Mouse (Mus musculus): Measurements from ENCODE around the gene Fgf3. TPM values are rescaled to one million over a fixed set of nuclear protein-coding genes. Genes with fewer than 3 reads are reported as not detected.
"Not testable (repeated sequence)": the region's sequence is repeated elsewhere in the genome, so short reads cannot be mapped to it uniquely, and the experiment has no call there.

Fgf3 gene
- polyA plus RNA-seq, 1 experiment, result not detected

DNA sequence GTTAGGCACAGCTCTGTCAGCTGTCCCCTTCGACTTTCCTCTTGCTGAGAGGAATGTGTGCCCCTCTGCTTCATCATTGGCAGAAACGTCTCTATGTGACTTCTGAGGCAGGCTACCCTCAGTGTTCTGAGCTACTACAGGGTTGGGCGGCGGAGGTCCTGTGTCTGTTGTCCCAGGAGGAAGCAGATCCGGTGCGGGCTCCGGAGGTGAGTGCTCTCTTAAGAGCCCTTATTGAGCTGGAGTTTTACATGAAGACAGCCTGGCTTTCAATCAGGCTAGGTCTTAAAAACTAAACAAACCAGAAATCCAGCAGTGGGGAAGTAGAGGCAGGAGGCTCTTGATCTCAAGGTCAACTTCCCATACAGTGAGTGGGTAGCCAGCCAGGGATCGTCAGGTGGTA lies 29.7 kb downstream of the Fgf3 start:
- TF ChIP-seq POLR2A (IDR thresholded peaks at IDR 0.05; ENCODE audit: low read depth, low read length) (no peak), CTCF (IDR thresholded peaks at IDR 0.05; ENCODE audit: borderline replicate concordance, insufficient read depth, low read length) (no peak)
- H3K4me1 ChIP-seq (ENCODE audit: control insufficient read depth, insufficient read depth, low read length), result no peaks in the 10 kb centered on the region
- H3K27ac ChIP-seq (ENCODE audit: insufficient read depth, low read length), result no peak overlapping the region
- H3K4me3 ChIP-seq (ENCODE audit: insufficient read depth, low read length), result no peak overlapping the region

DNA sequence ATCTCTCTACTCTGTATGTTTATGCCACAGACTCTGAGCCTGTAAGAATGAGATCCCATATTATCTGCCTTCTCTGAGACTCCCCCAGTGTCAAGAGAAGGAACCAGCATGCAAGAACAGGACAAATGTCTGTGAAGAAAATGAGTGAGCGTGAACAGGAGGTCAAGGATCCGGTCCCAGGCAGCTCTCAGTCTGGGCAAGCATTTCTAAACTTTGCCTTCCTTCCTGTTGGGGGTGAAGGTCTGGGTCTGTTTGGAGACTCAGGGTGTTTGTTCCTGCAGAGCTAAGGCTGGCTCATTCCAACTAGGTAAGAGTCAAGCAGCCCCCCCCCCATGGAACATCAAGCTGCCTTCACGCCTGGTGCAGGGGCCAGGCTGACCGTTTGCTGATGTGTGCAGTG lies 34.5 kb downstream of the Fgf3 start:
- no peak for TF ChIP-seq CTCF (IDR thresholded peaks at IDR 0.05; ENCODE audit: borderline replicate concordance, insufficient read depth, low read length)
- TF ChIP-seq POLR2A (IDR thresholded peaks at IDR 0.05; ENCODE audit: low read depth, low read length), result no peak
- Histone ChIP-seq H3K4me3 (ENCODE audit: insufficient read depth, low read length) (no peak overlapping the region), H3K27ac (ENCODE audit: insufficient read depth, low read length) (no peak overlapping the region), H3K4me1 (ENCODE audit: control insufficient read depth, insufficient read depth, low read length) (no peaks in the 10 kb centered on the region)

DNA sequence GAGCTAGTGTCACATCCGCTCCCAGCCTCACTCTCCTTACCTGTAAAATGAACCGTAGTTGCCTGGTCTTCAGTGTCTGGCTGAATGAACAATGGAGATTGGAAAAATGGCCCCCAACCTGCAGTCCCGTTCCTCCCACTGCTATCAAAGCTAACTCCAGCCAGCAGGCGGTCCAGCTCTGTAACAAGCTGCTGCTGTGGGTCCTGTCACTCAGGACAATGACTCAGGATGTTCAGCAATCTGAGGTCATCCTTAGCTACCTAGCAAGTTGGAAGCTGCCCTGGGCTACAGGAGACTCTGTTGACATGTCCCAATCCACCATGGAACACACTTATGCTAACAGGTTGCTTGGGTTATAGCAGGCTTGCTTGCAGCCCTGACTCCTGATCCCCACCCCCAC lies 35.3 kb downstream of the Fgf3 start:
- H3K4me1 ChIP-seq (ENCODE audit: control insufficient read depth, insufficient read depth, low read length), result no peaks in the 10 kb centered on the region
- H3K4me3 ChIP-seq (ENCODE audit: insufficient read depth, low read length), result no peak overlapping the region
- TF ChIP-seq POLR2A (IDR thresholded peaks at IDR 0.05; ENCODE audit: low read depth, low read length) (no peak), CTCF (IDR thresholded peaks at IDR 0.05; ENCODE audit: borderline replicate concordance, insufficient read depth, low read length) (no peak)
- H3K27ac ChIP-seq (ENCODE audit: insufficient read depth, low read length), result no peak overlapping the region

DNA sequence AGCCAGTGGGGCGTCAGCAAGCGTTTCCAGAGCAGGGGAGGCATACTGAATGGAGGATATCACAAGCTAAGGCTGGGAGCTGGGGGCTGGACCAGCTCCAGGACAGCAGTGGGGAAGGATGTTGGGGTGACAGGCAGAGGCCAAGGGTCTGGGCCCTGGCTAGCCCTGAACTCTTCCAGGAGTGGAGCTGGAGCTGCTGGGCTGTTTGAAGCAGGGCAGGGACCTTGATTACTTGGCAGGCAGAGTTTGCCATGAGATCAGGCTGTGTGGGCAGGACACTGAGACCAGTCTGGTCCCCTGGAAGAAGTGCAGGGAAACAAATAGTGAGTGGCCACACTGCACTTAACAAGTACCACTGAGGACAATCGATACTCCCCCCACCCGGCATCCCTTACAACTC lies 36.3 kb downstream of the Fgf3 start:
- TF ChIP-seq POLR2A (IDR thresholded peaks at IDR 0.05; ENCODE audit: low read depth, low read length) (no peak), CTCF (IDR thresholded peaks at IDR 0.05; ENCODE audit: borderline replicate concordance, insufficient read depth, low read length) (no peak)
- Histone ChIP-seq H3K27ac (ENCODE audit: insufficient read depth, low read length) (no peak overlapping the region), H3K4me3 (ENCODE audit: insufficient read depth, low read length) (no peak overlapping the region), H3K4me1 (ENCODE audit: control insufficient read depth, insufficient read depth, low read length) (no peaks in the 10 kb centered on the region)

DNA sequence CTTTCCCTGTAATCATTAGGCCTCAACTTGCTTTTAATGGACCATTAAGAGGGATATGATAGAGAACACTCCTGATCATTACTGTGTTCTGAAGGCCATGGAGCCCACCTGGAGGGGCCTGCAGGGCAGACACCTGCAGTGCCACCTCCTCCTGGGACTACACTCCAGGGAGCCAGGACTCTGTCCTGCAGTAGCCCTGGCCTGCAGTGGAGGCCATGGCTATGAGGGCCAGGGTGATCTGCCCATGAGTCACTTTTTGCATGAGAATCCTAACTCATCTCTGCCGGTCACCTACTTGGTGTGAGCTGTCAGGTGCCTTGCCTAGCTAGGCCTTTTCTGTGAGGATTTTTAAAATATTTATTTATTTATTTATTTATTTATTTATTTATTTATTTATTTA lies 40.5 kb downstream of the Fgf3 start:
- no peak for TF ChIP-seq CTCF (IDR thresholded peaks at IDR 0.05; ENCODE audit: borderline replicate concordance, insufficient read depth, low read length)
- TF ChIP-seq POLR2A (IDR thresholded peaks at IDR 0.05; ENCODE audit: low read depth, low read length), result no peak
- Histone ChIP-seq H3K4me1 (ENCODE audit: control insufficient read depth, insufficient read depth, low read length) (peaks cover 2% of the 10 kb centered on the region; the same call in 1 of the 2 replicates), H3K27ac (ENCODE audit: insufficient read depth, low read length) (no peak overlapping the region), H3K4me3 (ENCODE audit: insufficient read depth, low read length) (no peak overlapping the region)

DNA sequence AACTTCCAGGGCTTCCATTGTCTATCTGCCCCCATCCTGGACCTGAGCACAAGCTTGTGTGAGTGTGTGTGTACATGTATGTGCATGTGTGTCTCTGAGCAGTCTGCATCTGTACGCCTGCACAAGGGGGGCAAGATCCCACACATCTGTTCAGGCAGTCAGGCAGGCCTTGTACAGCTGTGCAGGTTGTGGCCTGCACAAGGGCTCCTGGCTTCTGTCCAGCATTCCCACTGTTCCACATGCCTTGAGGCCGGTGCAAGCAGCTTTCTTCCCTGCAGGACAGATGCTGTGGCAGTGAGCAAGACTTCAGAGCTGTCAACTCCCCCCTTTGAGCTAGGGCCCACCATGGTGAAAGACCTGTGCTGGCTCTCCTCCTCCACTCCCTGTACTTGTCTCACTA lies 45.2 kb downstream of the Fgf3 start:
- TF ChIP-seq CTCF (IDR thresholded peaks at IDR 0.05; ENCODE audit: borderline replicate concordance, insufficient read depth, low read length) (no peak), POLR2A (IDR thresholded peaks at IDR 0.05; ENCODE audit: low read depth, low read length) (no peak)

DNA sequence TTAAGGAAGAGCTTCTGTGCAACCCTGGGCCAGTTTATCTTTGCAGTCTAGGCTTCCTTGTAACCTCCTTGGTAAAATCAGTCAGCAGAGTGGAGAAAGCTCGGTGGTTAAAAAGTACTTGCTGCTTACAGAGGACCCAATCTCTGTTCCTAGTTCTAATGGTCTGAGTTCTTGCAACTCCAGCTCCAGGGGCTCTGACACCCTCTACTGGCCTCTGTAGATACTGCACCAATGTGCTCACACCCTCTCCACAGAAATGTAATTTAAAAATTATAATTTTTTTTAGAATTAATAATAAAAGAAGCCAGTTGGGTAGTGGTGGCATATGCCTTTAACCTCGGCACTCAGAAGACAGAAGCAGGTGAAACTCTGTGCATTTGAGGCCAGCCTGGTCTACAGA lies 49.8 kb downstream of the Fgf3 start:
- H3K4me1 ChIP-seq (ENCODE audit: control insufficient read depth, insufficient read depth, low read length), result peaks cover 4% of the 10 kb centered on the region; the same call in 1 of the 2 replicates
- H3K4me3 ChIP-seq (ENCODE audit: insufficient read depth, low read length), result no peak overlapping the region
- no peak for TF ChIP-seq CTCF (IDR thresholded peaks at IDR 0.05; ENCODE audit: borderline replicate concordance, insufficient read depth, low read length)
- no peak for TF ChIP-seq POLR2A (IDR thresholded peaks at IDR 0.05; ENCODE audit: low read depth, low read length)
- H3K27ac ChIP-seq (ENCODE audit: insufficient read depth, low read length), result no peak overlapping the region

More for the DNA sequence above, 45.2 kb downstream of the Fgf3 start:
- no peak overlapping the region for H3K27ac ChIP-seq (ENCODE audit: insufficient read depth, low read length)
- no peak overlapping the region for H3K4me3 ChIP-seq (ENCODE audit: insufficient read depth, low read length)
- peaks cover 4% of the 10 kb centered on the region; the same call in 1 of the 2 replicates for H3K4me1 ChIP-seq (ENCODE audit: control insufficient read depth, insufficient read depth, low read length)

DNA sequence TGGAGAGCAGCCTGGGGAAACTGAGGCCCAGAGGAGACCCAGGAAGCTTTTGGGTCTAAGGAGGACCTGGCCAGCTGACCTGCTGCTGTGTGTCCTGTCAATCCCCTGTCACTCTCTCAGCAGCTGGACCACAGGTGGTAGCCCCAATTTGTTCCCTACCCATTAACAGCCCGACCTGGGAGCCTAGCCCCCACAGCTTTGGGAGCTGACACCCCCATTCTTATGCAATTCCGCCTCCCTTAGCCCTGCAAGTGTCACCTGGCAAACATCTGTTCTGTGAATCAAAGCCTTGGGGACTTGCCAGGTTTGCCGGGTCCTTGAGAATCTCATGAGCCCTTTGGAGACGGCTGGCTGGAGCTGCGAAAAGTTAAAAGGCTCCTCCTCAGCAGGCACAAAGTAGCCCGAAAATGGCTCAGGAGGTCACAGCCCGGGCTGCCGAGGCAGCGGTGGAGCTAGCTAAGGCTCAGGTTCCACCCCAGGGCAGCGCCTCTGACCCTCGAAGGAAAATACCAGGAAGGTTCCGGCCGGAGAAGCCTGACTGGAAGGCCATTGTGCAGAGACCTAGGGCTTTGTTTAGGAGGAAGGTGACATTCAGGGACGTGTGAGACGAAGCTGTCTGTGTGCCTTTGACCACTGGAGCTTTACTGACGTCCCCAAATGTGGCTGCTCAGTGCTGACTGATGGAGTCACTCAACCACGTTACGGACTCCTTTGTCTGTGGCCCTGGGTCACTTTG lies 50.8 kb downstream of the Fgf3 start:
- no peaks in the 10 kb centered on the region for H3K4me1 ChIP-seq (ENCODE audit: control insufficient read depth, insufficient read depth, low read length)
- H3K27ac ChIP-seq (ENCODE audit: insufficient read depth, low read length), result no peak overlapping the region
- no peak for TF ChIP-seq POLR2A (IDR thresholded peaks at IDR 0.05; ENCODE audit: low read depth, low read length)
- no peak for TF ChIP-seq CTCF (IDR thresholded peaks at IDR 0.05; ENCODE audit: borderline replicate concordance, insufficient read depth, low read length)
- H3K4me3 ChIP-seq (ENCODE audit: insufficient read depth, low read length), result no peak overlapping the region

DNA sequence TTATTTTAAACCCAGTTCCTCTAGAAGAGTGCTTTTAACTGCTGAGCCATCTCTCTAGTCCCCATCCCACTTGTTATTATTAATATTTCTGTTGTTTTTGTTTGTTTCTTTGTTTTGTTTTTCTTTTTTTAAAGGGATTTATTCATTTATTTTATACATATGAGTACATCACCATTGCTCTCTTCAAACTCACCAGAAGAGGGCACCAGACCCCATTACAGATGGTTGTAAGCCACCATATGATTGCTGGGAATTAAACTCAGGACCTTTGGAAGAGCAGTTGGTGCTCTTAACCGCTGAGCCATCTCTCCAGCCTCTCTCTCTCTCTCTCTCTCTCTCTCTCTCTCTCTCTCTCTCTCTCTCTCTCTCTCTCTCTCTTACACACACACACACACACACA lies 52.8 kb downstream of the Fgf3 start:
- not testable (repeated sequence) for H3K27ac ChIP-seq (ENCODE audit: insufficient read depth, low read length); H3K4me1 ChIP-seq (ENCODE audit: control insufficient read depth, insufficient read depth, low read length); H3K4me3 ChIP-seq (ENCODE audit: insufficient read depth, low read length)

DNA sequence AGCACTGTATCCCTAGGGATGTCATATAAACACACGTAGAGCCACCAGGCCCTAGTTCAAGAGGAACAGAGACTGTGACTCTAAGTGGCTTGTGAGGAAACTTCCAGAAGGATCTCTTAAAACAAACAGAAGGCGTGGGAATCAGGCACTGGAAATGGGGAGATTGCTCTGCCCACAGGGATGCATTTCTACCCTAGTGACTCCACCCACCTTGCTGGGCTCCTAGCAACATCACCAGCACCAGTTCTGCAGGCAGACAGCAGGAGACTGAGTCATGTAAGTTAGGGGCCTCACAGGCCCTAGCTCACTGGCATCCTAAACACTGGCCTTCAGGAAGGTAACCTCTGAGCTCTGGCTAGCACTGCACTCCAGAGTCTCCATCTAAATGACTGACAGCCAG lies 54.0 kb downstream of the Fgf3 start:
- no peak overlapping the region for H3K27ac ChIP-seq (ENCODE audit: insufficient read depth, low read length)
- no peak overlapping the region for H3K4me3 ChIP-seq (ENCODE audit: insufficient read depth, low read length)
- TF ChIP-seq POLR2A (IDR thresholded peaks at IDR 0.05; ENCODE audit: low read depth, low read length) (no peak), CTCF (IDR thresholded peaks at IDR 0.05; ENCODE audit: borderline replicate concordance, insufficient read depth, low read length) (no peak)
- no peaks in the 10 kb centered on the region for H3K4me1 ChIP-seq (ENCODE audit: control insufficient read depth, insufficient read depth, low read length)

All from embryonic fibroblast, embryonic 13.5 days (primary cell).